Mouse (Mus musculus) thymus, adult 2 months (tissue): ENCODE results near the gene Naaladl2. TPM values are rescaled to one million over a fixed set of nuclear protein-coding genes. Genes with fewer than 3 reads are reported as not detected.

Source experiments
- DNase-seq: peaks from one replicate; pipeline ENCODE4 v3.0.0; 2021
- H3K27ac ChIP-seq: fragments of 200-500 bp; 2 replicates; pipeline ENCODE4 v1.5.1; 2012; ENCODE audit warnings: low read length, control low read depth; ENCODE audit not compliant: control insufficient read depth, insufficient read depth
- H3K27me3 ChIP-seq: fragments of 200-500 bp; 2 replicates; pipeline ENCODE4 v1.6.1; 2012; ENCODE audit warnings: mild to moderate bottlenecking, low read length, moderate library complexity, mixed read lengths; ENCODE audit not compliant: control insufficient read depth, insufficient read depth
- H3K36me3 ChIP-seq: fragments of 200-500 bp; 2 replicates; pipeline ENCODE4 v1.6.1; 2012; ENCODE audit warnings: mild to moderate bottlenecking, low read length, moderate library complexity; ENCODE audit not compliant: control insufficient read depth, insufficient read depth
- H3K4me1 ChIP-seq: fragments of 200-500 bp; replicated peaks from 2 replicates; pipeline ENCODE4 v1.6.1; 2012; ENCODE audit warnings: low read length; ENCODE audit not compliant: control insufficient read depth, insufficient read depth
- H3K4me3 ChIP-seq: fragments of 200-500 bp; 2 replicates; pipeline ENCODE4 v1.5.1; 2012; ENCODE audit warnings: mild to moderate bottlenecking, low read length, control low read depth, moderate library complexity; ENCODE audit not compliant: control insufficient read depth, insufficient read depth
- CTCF ChIP-seq: fragments of 200-500 bp; IDR thresholded peaks from 2 replicates; pipeline ENCODE4 v1.5.1; 2012; ENCODE audit warnings: mild to moderate bottlenecking, control low read depth, low read length, moderate library complexity, borderline replicate concordance; ENCODE audit not compliant: control insufficient read depth, poor library complexity, insufficient read depth; ENCODE audit errors: extremely low read depth
- POLR2A ChIP-seq: fragments of 200-500 bp; IDR thresholded peaks from 2 replicates; pipeline ENCODE4 v1.6.1; 2012; ENCODE audit warnings: mild to moderate bottlenecking, low read length, control low read depth, moderate library complexity; ENCODE audit not compliant: control insufficient read depth, poor library complexity, insufficient read depth; ENCODE audit errors: extremely low read depth
- WGBS: fragments of 180-500 bp; shearing (Covaris S2); methylation state at CpG from one replicate; pipeline ENCODE4 v1.1.7; 2018; 5-methylcytosine and 5-hydroxymethylcytosine counted together
- polyA plus RNA-seq: library from polyadenylated mRNA; depleted of rRNA; stranded (reverse); fragments of >200 nt; gene quantifications from 2 replicates; pipeline ENCODE4 v1.2.3, GENCODE M21; 2012

Gene Naaladl2
- polyA plus RNA-seq, 1 experiment = 0.23 TPM

GRCm38 (mm10) chr3:24079761-24080160, 1064.3 kb downstream of the Naaladl2 start:
- H3K27ac ChIP-seq = no peak overlapping the region
- no peak overlapping the region for H3K4me3 ChIP-seq
- DNase-seq = no peak
- no peaks in the 10 kb centered on the region for H3K36me3 ChIP-seq
- H3K27me3 ChIP-seq = no peaks in the 10 kb centered on the region
- TF ChIP-seq CTCF (no peak), POLR2A (no peak)
- H3K4me1 ChIP-seq = no peaks in the 10 kb centered on the region
- 62% methylated on average over 4 of the region's 4 CpGs for WGBS

DNA sequence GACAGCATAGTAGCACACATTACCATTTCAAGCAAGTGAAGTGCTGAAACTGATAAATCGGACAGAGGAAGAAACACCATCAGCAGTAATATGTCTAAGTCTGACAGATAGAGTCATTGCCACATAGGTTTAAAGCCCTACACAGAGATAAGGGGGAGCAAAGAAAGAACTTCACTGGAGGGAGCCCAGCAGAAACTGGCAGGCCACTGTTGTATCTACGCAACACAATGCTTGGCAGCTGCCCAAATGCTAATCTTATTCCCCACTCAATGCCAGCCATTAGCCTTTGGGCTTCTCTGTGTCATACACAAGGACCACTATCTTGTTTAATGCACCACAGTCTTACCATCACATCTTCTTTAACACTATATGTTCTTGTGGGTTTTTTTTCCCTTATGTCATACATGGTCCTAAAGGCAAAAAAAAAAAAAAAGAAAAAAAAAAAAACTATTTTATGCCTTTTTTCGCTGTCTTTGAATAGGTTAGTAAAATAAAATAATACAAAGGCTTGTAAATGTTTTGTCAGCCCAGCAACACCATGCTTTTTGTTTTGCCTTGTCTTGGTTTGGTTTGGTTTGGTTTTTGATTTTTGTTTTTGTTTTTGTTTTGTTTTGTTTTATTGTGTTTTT, 1072.8 kb downstream of the Naaladl2 start:
- H3K4me1 ChIP-seq = no peaks in the 10 kb centered on the region
- no peak overlapping the region for H3K4me3 ChIP-seq
- no peak for DNase-seq
- no peak overlapping the region for H3K27ac ChIP-seq
- no peaks in the 10 kb centered on the region for H3K27me3 ChIP-seq
- 88% methylated on average over 3 of the region's 3 CpGs for WGBS
- TF ChIP-seq CTCF (no peak), POLR2A (no peak)
- no peaks in the 10 kb centered on the region for H3K36me3 ChIP-seq

DNA sequence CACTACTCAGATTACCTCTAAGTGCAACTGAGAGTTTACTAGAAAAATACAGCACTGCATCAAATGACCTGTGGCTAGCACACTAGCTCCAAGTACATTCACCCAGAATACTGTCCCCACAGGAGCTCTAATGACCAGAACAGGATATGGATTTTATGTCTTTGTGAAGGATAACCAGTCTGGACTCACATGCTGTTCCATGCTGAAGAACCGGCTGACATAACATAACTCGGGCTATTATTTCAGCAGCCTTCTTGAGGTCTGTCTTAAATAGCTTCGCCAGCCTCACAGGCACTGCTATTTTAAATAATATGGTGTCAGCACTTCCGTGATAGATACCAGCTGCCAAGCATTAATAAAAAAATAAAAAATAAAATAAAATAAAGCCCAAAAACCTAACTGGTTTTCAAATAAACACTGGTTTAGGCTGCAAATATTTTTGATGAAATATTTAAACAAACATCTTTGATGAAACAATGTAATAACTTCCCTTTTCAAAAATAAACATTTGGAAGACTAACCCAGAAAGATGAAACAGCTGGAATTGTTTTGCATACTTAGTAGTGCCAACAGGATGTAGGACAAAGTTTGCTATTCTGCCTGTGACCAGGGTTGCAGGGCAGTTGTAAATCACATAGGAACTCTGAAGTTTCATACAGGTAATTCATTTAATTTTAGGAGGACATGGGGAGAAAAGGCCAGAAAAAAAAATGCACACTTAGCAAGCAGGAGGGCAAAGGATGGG, 1073.5 kb downstream of the Naaladl2 start:
- H3K36me3 ChIP-seq = no peaks in the 10 kb centered on the region
- H3K4me1 ChIP-seq = no peaks in the 10 kb centered on the region
- H3K27ac ChIP-seq = no peak overlapping the region
- no peak for TF ChIP-seq CTCF
- no peak for TF ChIP-seq POLR2A
- no peaks in the 10 kb centered on the region for H3K27me3 ChIP-seq
- WGBS = 90% methylated on average over 4 of the region's 4 CpGs
- no peak for DNase-seq
- H3K4me3 ChIP-seq = no peak overlapping the region

- no peak for DNase-seq
- Histone ChIP-seq H3K27ac (no peak overlapping the region), H3K27me3 (no peaks in the 10 kb centered on the region), H3K36me3 (no peaks in the 10 kb centered on the region), H3K4me1 (no peaks in the 10 kb centered on the region), H3K4me3 (no peak overlapping the region)
- no peak for TF ChIP-seq CTCF
- no peak for TF ChIP-seq POLR2A
Observed at GRCm38 (mm10) chr3:24048217-24048616, 1095.8 kb downstream of the Naaladl2 start.

DNA sequence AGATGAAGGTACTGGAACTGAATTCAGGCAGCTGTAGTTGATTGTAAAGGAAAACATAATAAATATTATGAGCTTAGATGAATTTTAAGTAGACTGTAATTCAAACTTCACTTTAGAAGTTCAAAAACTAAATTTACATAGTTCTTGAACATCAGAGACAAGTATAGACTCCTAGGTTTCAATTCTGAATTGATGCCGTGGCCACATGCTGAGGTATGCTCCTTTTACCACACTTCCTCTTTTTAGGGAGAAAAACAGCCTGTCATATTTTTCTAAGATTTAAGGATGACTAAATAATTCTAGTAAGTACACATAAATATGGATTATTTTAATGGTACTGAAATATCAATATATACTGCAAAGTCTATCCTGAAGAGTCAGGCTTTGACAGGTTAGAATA, 1142.3 kb downstream of the Naaladl2 start:
- TF ChIP-seq POLR2A (no peak), CTCF (no peak)
- 31% methylated on average over 1 of the region's 1 CpGs for WGBS

DNA sequence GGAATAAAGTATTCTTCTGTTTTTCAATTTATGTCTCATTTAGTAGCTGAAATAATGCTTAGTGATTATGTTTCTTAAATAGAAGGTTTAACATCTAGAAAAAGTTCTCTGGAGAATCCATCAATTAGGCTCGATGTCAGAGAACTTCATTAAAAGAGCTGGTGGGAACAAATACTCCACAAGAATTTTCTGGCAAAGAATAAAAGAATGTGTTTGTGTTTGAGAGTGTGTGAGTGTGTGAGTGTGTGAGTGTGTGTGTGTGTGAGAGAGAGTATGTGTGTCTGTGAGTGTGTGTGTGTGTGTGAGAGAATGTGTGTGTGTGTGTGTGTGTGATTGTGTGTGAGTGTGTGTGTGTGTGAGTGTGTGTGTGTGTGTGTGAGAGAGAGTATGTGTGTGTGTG, 1170.3 kb downstream of the Naaladl2 start:
- 98% methylated on average over 1 of the region's 1 CpGs for WGBS
- Histone ChIP-seq H3K36me3 (no peaks in the 10 kb centered on the region), H3K27me3 (no peaks in the 10 kb centered on the region), H3K27ac (no peak overlapping the region), H3K4me1 (no peaks in the 10 kb centered on the region), H3K4me3 (no peak overlapping the region)
- no peak for DNase-seq
- TF ChIP-seq POLR2A (no peak), CTCF (no peak)

More for the DNA sequence above, 1142.3 kb downstream of the Naaladl2 start:
- H3K4me1 ChIP-seq = no peaks in the 10 kb centered on the region
- no peak overlapping the region for H3K27ac ChIP-seq
- H3K4me3 ChIP-seq = no peak overlapping the region
- no peaks in the 10 kb centered on the region for H3K27me3 ChIP-seq
- DNase-seq = no peak
- no peaks in the 10 kb centered on the region for H3K36me3 ChIP-seq
